Mouse (Mus musculus): ENCODE measurements around the gene Rbpjl.

The Rbpjl gene

DNA sequence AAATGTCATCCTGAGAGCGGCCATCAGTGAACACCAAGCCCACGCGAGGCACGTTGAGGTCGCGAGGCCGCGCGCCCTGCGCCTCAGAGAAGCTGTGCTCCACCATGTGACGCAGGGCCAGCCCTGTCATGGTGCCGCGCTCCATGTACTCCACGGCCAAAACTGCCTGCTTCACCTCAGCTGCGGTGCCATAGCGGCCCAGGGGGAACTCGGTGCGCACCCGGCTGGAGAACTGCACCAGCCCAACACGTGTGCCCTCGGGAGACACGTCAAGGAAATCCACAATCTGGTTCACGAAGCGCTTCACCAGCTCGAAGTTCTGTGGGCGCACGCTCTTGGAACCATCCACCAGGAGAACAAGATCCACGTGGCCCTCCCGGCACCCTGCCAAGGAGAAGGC is 9.8 kb upstream of the Rbpjl start:
- no peak for DNase-seq (ENCODE audit: low spot score in 2 of 2)

DNA sequence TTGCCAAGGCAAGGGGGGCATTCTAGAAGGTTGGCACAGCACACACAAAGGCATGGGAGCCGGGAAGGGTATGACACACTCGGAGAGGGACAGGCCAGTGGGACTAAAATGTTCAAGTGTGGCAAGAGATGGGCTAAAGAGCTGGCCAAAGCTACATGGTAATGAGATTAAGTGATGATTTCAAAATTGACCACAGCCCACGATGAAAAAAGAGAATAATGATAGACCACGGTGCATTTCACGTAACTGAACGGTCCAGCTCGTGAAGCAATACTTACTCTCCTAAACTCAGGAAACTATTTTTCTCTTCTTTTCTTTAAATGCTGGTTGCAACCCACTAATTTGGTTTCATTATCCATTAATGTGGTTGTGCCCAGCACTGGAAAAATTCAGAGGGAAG is 6.9 kb upstream of the Rbpjl start:
- DNase-seq (ENCODE audit: low spot score in 2 of 2): no peak

DNA sequence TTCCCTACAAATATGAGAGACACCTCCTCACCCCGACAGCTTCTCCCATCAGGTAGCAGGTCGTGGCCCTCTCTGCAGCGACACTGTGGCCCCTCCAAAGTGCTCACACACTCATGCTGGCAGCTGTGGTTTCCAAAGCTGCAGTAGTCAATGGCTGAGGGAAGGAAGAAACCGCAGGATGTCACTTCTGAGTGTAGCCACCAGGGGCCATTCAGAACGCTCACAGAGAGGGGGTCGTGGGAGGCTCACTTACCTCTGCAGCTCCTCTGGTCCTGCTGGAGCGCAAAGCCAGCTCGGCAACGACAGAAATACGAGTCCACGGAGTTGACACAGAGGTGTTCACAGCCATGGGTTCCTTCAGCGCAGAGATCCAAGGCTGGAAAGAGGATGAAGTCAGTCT is 6.0 kb upstream of the Rbpjl start:
- no peak for DNase-seq (ENCODE audit: low spot score in 2 of 2)

DNA sequence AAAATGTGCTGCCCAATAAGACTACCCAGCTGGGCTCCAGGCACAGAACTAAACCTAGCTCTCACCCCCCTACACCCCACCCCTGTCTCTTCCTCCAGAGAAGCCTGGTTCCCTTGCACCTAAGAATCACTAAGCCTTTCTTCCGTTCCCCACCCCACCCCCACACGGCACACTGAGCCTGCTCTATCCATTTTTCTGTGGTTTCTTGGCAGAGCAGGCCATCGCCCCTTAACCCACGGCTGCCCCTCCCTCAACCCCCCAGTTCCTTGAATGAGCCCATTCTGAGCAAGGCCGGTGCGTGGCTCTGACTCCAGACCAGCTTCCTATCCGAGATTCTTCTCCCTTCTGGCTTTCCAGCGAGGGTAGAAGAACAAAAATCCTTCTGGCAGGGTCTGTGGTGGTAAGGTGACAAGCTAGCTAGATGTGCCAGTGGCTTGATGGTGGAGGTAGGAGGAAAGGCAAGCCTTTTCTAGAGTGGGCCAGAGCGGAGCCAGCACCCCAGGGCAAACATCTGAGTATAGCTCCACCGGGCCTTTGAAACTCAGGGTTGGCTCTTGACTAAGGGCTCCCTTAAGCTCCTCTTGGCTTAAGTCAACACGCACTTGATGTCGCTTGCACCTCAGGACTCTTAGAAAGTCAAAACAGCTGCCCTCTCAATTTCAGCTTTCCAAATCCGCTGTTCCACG is 598 bp downstream of the Rbpjl start:
- no peak for DNase-seq (ENCODE audit: low spot score in 2 of 2)

DNA sequence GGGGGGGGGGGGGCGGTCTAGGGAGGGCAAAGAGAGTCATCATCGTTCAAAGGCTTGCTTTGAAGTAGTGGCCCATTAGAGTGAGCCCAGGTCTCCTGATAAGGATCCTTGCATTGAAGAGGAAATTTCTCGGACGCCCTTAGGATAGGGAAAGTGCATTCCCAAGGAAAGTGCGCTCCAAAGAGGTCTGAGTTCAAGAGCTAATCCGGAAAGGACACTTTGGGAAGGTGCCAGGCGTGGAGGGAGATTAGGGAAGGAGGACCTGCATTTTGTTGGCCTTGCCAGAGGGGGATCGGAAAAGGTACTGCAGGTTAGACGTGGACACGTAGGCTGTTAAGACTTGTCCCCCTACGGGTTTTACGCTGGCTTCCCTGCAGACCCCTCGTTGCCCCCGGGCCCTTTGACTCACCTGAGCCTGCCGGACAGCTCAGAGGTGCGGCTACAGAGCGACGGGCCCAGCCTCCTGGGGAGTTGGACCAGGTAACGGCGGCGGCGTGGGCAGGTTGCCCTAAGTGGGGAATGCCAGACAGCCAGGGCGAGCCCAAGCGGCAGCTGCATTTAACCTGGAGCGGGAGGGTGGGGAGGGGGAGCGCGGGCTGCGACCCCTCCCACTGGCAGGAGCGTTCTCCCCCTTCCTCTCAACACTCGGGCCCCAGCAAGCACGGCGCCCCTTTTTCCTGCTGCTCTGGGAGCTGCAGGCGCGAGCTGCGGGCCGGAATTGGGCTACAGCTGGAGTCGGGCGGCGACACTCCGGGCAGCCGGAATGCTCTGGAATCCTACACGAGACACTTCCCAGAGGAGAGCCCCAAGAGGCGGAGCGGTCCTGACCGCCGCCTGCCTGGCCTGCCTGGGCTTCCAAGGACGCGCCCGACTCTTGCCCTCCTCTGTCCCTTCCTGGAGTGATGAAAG is 1.4 kb downstream of the Rbpjl start:
- peak in 1 of 2 experiments; percentile 35 for DNase-seq (ENCODE audit: low spot score in 2 of 2)

DNA sequence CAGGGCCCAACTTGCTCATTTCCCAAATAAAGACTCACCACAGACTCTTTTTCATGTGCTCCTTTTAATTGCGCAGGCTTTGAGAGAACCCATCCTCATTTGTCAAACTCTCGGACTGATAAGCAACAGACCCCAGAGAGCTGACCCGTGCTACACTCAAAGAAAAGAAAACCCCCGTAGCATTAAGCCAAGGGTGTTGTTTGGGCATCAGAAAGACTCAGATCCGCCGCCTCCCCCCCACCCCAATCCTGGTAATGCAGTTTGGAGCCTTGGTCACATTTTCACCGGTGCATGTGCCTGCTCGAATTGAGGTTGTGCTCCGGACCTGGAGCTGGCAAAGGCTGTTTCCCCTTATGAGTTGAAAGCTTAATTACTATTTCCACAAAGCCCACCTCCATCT is 2.1 kb downstream of the Rbpjl start, which contains the start of gene Matn4:
Gene Matn4, minus strand, starts transcription at position 101 of the 400 bp plus-strand sequence.
- DNase-seq (ENCODE audit: low spot score in 2 of 2): no peak

DNA sequence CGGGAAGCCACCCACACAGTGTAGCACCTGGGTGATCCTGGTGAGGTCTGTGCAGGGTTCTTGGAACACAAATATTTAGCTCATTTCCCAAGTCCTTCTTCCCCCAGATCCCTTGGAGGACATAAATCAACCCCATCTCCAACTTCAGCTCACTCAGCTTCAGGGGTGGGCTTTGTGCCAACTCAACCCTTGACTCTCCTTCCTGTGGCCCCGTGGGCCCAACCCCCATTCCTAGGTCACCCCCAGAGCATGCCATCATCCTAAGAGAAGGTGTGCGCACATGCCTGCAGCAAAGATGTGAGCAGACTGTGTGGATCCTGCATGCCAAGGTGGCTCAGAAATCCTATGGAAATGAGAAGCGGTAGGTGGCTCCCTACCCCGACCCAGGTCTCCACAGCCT is 2.6 kb downstream of the Rbpjl start:
- DNase-seq (ENCODE audit: low spot score in 2 of 2): no peak

DNA sequence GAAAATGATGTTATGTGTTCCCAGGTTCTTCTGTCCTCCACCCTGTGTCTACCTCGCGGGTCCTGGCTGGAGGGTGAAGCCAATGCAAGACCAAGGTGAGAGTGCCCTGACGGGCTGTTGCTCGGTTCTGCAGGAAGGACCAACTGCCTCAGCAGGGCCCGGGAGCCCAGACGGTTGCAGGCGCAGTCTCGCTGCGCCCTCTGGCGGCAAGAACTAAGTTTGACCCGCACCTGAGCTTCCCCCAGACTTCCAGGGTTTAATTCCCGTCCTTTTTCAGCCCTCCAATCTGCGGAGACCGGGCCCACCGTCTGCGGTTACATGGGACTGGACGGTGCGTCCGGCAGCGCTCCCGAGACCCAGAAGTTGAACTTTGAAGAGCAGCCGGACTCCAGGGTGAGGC is 4.8 kb downstream of the Rbpjl start:
- peak in 1 of 2 experiments; percentile 51 for DNase-seq (ENCODE audit: low spot score in 2 of 2)

DNA sequence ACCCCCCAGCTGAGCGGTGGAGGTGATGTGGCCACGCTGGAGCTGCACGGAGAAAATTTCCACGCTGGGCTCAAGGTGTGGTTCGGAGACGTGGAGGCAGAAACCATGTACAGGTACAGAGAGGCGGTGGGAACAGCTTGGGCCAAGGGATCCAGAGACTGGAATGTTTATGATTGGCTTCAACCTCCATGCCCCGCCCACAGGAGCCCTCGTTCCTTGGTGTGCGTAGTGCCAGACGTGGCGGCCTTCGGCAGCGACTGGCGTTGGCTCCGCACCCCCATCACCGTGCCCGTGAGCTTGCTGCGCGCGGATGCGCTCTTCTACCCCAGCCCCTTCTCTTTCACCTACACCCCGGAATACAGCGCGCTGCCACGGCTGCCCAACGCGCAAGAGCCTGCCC is 11.2 kb downstream of the Rbpjl start:
- no peak for DNase-seq (ENCODE audit: low spot score in 2 of 2)

DNA sequence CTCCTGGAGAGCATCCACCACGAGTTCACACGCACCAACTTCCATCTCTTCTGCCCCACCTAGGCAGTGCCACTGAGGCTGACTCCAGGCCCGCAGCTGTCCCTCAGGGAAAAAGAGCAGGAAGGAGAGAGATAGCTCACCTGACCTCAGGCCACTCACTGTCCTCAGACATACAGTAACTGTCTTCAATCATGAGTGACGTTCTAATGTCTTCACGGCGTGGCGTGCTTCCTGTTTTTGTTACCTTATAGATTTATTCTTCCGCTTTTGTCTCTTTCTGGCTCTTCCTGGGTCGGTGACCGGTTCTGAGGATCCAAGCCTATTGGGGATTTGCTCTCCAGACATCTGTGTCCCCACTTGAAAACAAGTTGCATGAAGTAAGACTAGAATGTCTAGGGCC is 11.6 kb downstream of the Rbpjl start:
- DNase-seq (ENCODE audit: low spot score in 2 of 2): no peak

DNA sequence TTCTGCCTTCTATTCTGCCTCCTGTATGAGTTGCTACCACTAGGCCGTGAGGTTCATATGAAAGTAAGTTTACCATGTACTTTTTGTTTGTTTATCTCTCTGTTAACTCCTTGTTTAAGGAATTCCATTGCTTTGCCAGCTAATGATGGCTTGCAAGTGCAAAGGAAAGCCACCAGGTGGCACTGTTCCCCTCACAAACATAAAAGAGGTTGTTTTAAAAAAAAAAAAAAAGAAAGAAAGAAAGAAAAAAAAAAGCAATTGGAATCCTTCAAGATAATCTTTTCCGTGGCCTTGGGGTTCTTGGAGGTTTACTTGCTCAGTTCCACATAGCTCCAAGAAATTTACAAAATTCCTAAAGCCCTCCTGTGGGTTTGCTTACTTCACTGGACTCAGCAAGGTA is 14.3 kb downstream of the Rbpjl start:
- no peak for DNase-seq (ENCODE audit: low spot score in 2 of 2)

DNA sequence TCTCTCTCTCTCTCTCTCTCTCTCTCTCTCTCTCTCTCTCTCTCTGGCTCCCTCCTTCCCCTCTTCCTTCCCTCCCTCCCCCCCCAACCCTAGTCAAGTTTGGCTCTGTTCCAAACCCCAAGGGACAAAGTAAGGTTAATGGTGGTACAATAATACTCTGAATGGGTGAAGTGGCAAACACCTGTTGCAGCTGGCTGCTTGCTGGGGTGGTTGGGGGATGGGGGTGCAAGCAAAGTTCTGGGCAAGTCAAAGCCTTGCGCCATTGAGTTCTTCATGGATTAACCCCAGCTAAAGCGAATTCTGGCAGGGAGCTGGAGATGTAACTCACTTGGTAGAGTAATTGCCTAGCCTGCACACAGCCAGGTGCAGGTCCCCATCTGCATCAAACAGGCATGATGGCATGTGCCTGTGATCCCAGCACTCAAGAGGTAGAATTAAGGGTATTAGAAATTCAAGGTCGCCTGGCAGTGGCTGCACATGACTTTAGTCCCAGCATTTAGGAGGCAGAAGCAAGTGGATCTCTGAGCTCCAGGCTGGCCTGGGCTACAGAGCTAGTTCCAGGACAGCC is 15.5 kb downstream of the Rbpjl start:
- no peak for DNase-seq (ENCODE audit: low spot score in 2 of 2)

DNA sequence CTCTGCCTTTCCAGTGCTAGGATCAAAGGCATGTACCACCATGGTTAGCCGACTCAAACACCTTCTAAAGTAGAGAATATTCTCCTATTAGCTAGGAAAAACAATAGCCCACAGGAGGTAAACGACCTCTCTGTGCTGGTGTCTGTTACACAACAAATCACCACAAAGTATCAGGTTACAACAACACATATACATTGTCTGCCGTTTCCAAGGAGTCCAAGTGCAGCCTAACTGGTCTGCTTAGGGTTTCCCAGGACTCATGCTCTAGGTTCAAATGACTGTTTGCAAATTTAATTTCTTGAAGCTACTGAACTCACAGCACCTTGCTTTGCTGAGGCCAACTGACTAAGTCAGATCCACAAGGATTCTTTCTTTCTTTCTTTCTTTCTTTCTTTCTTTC is 16.5 kb downstream of the Rbpjl start:
- no peak for DNase-seq (ENCODE audit: low spot score in 2 of 2)

DNA sequence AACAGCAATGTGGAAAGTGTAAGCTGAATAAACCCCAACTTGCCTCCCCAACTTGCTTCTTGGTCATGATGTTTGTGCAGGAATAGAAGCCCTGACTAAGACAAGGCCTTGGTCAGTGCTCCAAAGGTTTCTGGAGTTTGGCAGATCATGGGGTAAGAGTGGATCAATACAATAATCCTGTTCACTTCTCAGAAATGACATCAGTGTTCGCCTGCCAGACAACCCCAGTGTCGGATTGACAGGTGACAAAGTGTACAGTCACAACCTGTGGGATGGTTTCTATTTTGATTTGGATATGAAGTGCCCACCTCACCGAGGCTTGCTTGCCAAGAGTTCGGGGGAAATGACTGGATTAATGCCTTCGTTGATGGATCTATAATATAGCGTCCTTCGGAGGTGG is 18.4 kb downstream of the Rbpjl start:
- no peak for DNase-seq (ENCODE audit: low spot score in 2 of 2)

DNA sequence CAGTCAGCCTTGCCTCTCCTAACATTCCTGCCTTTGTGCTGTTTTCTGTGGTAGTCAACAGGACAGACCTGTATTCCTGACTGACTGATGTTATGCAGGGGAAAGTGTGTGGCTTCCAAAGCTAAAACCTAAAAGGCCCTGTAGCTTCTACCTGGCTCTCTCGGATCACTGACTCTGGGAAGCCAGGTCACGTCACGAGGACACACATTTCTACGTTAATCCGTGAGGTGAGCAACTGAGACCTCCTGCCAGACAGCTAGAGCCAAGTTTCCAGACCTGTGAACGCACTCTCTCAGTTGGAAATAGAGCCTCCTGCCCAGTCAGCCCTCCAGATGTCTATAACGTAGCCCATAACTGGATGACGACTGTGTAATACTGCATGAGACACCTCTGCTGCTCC is 19.0 kb downstream of the Rbpjl start:
- DNase-seq (ENCODE audit: low spot score in 2 of 2): no peak

DNA sequence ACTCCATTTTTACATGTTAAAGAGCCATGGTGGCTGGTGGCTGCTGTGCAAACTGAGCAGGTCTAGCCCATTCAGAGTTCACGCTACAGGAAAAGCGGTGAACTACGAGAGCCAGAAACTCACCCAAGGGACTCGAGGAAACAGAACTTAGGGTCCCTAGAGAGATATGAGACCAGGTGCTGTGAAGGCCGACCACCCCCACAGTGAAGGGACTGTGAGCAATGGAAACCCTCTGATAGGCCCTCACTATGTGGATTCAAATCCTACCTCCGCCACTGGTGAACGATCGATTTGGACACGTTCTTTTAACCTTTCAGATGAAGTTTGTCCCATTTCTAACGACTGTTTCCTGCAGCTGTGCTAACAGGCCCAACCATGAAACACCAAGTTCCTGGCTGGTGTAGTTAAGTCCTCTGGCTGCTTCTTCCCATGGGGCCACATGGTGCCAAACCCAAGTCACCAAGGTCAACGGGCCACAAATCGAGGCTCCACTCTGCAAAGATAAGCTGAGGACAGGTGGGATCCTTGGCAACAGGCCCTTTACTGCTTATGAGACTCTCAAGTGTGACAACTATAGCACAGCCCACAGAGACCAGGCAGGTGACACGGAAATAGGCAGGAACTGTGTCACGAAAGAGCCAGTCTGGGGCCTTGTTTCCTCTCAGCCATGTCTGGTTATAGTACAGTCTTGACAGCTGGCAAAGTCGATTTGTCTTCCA is 19.9 kb downstream of the Rbpjl start:
- DNase-seq (ENCODE audit: low spot score in 2 of 2): no peak

DNA sequence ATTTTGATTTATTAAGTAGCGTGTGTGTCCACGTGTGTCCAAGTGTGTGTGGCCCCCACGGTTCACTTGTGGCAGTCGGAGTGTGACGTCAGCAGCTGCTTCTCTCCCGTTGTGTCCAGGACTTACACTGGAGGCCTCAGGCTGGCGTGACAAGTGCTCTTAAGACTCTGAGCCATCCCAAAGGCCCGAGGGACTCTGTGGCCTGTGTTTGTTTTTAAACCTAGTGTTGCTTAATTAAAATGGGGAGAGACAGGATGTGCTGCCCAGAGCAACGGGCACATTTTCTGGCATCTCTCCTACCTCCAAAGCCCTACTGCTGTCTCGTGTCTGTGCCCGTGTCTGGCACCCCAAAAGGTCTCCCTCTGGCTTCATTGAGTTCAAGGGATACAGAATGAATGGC is 20.5 kb downstream of the Rbpjl start:
- no peak for DNase-seq (ENCODE audit: low spot score in 2 of 2)

DNA sequence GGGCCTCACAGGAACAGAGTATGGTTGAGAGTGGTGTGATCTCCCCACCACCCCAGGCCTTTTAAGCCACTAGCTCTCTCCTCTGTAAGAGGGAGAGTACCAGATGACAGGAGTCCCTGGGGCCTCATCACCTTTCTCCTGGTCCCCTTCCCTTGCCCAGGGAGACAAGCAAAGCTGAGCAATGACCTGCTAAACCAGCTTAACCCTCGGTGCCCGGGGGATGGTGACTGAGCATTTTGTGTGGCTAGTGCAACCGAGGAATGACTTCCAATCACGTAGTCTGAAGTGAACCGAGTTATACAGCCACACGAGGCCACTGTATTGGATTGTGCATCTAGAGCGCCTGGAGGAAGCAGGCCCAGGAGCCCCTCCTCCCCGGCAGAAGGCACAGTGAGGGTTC is 21.5 kb downstream of the Rbpjl start:
- no peak for DNase-seq (ENCODE audit: low spot score in 2 of 2)

DNA sequence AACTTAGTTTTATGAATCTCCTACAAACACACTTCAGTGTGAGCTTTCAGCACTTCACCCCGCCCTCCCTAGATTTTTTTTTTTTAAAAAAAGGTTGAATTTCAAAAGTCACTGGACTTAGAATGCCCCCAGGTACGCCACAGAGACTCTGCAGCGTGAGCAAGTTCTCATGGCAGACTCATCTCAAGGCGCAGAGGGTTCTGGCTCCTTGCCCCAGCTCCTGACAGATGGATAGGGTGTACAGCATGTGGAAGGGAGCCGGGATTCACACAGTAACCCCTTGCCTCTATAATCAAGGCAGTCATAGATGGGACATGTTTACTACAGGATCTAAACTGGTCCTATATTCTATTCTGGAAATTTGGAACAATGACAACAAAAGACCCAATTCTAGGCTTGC is 22.5 kb downstream of the Rbpjl start:
- no peak for DNase-seq (ENCODE audit: low spot score in 2 of 2)

DNA sequence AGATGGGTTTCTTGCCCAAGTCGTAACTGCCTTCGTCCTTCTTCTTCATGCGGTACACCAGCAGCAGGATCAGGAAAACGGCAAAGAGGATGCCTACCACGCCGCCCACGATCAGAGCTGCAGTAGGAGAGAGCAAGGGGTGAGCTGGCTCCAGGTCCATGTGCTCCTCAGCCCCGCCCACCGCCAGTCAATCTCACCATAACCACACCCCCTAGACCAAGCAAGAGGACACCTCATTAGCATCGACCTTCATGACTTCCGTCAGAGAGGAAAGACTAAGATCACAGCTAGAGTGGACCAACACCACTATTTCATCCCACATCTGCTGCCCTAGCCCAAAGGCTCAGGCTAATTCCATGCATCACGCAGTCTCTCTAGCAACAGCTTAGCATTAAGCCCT is 23.2 kb downstream of the Rbpjl start:
- no peak for DNase-seq (ENCODE audit: low spot score in 2 of 2)

DNA sequence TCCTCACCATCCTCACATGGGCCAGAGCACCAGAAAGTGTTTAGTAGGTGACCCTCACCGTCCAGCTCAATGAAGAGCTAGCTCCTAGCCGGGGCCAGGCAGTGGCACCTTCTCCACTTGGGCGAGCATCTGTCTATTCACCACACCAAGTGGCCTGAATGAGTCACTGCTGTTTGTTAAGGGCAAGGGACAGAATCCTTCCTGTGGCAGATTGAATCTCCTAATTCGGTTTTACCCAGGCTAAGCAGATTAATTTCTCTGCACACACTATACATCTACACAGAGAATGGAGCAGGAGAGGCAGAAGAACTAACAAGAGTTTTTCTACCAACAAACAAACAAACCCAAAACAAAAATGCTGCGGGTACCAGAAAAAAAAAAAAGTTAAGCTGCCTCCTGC is 24.0 kb downstream of the Rbpjl start:
- no peak for DNase-seq (ENCODE audit: low spot score in 2 of 2)

DNA sequence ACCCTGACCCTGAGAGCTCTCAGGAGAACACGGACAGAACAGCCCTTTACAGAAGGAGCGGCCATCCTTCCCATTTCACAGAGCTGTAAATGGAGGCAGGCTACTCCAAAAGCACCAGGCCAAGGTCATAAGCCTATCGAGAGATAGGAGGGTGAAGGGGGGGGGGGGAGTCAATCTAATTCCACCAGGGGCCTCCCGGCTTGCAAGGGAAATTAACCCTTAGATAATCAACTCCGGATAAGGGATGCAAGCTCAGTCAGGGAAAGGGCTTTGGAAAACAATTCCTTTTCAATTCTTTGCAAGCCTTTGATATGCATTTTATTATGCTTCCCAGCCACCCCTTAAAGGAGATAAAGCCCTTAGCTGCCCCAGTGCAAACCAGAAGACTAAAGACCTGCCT is 25.5 kb downstream of the Rbpjl start:
- DNase-seq (ENCODE audit: low spot score in 2 of 2): no peak

All from urinary bladder, postnatal 4 days (tissue).